Mouse (Mus musculus) liver, adult 2 months (tissue): ENCODE results near the gene 4930469K13Rik. TPM values are rescaled to one million over a fixed set of nuclear protein-coding genes. Genes with fewer than 3 reads are reported as not detected.

Source experiments
- DNase-seq: peaks from one replicate; pipeline ENCODE4 v3.0.0-alpha.2; 2011; ENCODE audit warnings: low read depth, low spot score; ENCODE audit errors: extremely low read depth
- H3K27ac ChIP-seq: fragments of 200-500 bp; replicated peaks from 2 replicates; pipeline ENCODE4 v1.5.1; 2012; ENCODE audit warnings: low read depth, mild to moderate bottlenecking, control low read depth, inconsistent platforms, low read length; ENCODE audit not compliant: insufficient read depth
- H3K27me3 ChIP-seq: fragments of 200-500 bp; 2 replicates; pipeline ENCODE4 v1.6.1; 2012; ENCODE audit warnings: mild to moderate bottlenecking, moderate library complexity, low read length, inconsistent platforms; ENCODE audit not compliant: control insufficient read depth, insufficient read depth
- H3K36me3 ChIP-seq: fragments of 200-500 bp; 2 replicates; pipeline ENCODE4 v1.6.1; 2012; ENCODE audit warnings: low read length, inconsistent platforms; ENCODE audit not compliant: control insufficient read depth, insufficient read depth
- H3K4me1 ChIP-seq: fragments of 200-500 bp; 2 replicates; pipeline ENCODE4 v1.6.1; 2011; ENCODE audit warnings: low read length; ENCODE audit not compliant: control insufficient read depth, insufficient read depth
- H3K4me3 ChIP-seq: fragments of 200-500 bp; 2 replicates; pipeline ENCODE4 v1.5.1; 2011; ENCODE audit warnings: low read depth, mild to moderate bottlenecking, control low read depth, low read length, moderate library complexity; ENCODE audit not compliant: insufficient read depth
- H3K79me2 ChIP-seq: fragments of 200-500 bp; 2 replicates; pipeline ENCODE4 v1.6.1; 2012; ENCODE audit warnings: inconsistent platforms, mild to moderate bottlenecking, low read length, moderate library complexity; ENCODE audit not compliant: control insufficient read depth, insufficient read depth
- H3K9ac ChIP-seq: fragments of 200-500 bp; 2 replicates; pipeline ENCODE4 v1.6.1; 2012; ENCODE audit warnings: low read depth, mild to moderate bottlenecking, control low read depth, inconsistent platforms, low read length
- CTCF ChIP-seq: fragments of 200-500 bp; IDR thresholded peaks from 2 replicates; pipeline ENCODE4 v1.5.1; 2011; ENCODE audit warnings: low read depth, low read length, control low read depth
- POLR2A ChIP-seq: fragments of 200-500 bp; IDR thresholded peaks from 2 replicates; pipeline ENCODE4 v1.6.1; 2011; ENCODE audit warnings: low read length, control low read depth; ENCODE audit not compliant: insufficient read depth; ENCODE audit errors: extremely low read depth
- WGBS: fragments of 180-500 bp; shearing (Covaris S2); methylation state at CpG from one replicate; pipeline ENCODE4 v1.1.7; 2018; 5-methylcytosine and 5-hydroxymethylcytosine counted together
- polyA plus RNA-seq: library from polyadenylated mRNA; depleted of rRNA; stranded (reverse); fragments of >200 nt; gene quantifications from 2 replicates; pipeline ENCODE4 v1.2.3, GENCODE M21; 2012
- total RNA-seq: library from RNA; depleted of rRNA; stranded (reverse); fragments of >200 nt; gene quantifications from 2 replicates; pipeline ENCODE4 v1.2.3, GENCODE M21; 2014

4930469K13Rik gene
- total and polyA plus RNA-seq, 2 experiments: not detected

- Histone ChIP-seq H3K27me3 (no peaks in the 10 kb centered on the region), H3K9ac (no peak overlapping the region), H3K27ac (no peak overlapping the region), H3K79me2 (no peaks in the 10 kb centered on the region), H3K4me1 (no peaks in the 10 kb centered on the region; the same call in 1 of the 2 replicates), H3K36me3 (no peaks in the 10 kb centered on the region), H3K4me3 (no peak overlapping the region)
- TF ChIP-seq POLR2A: no peak
- no peak for TF ChIP-seq CTCF
- DNase-seq: peak; percentile 18
- 77% methylated on average over 6 of the region's 6 CpGs for WGBS
Observed at GRCm38 (mm10) chr11:34012007-34012652, 86.2 kb downstream of the 4930469K13Rik start.

- WGBS: 67% methylated on average over 4 of the region's 4 CpGs
Observed at GRCm38 (mm10) chr11:34010859-34011172, 87.5 kb downstream of the 4930469K13Rik start.

DNA sequence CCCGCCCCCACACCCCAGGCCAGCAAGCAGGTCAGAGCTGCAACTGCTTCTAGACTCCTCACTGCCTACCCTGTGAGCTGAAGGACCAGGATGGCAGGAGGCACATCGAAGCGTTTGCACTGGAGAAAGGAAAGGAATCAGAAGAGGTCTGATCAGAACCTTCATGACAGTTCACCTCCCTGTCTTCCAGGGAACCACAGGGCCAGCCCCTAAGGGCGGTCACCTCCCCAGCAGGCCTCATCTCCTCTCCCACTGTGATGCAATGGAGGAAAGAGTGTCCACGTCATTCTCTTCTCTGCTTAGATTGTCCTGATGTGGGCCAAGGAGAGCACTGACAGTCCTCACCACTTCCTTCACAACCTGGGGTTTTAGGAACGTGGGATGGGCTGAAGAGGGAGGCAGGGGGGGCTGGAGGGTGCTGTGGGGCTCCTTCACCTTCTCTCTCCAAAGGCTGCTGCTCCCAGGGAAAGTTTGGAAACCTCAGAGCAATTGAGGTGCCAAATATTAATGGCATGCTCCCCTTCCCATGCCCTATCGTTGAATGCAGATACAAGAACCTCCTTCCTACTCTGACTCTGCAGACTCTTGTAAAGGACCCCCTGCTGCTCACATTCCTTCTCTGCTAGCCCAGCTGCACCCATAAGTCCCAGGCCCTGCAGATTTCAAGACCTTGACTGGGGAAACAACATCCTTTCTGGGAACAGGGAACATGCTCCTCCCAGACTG, 88.1 kb downstream of the 4930469K13Rik start:
- 63% methylated on average over 7 of the region's 7 CpGs for WGBS
- no peaks in the 10 kb centered on the region for H3K79me2 ChIP-seq
- H3K4me1 ChIP-seq: no peaks in the 10 kb centered on the region; the same call in 1 of the 2 replicates
- no peaks in the 10 kb centered on the region for H3K36me3 ChIP-seq
- H3K9ac ChIP-seq: no peak overlapping the region
- H3K27ac ChIP-seq: 0 out of 2 replicates have a peak overlapping the region, but pooled peaks have one; percentile 25
- peak; percentile 6 for DNase-seq
- TF ChIP-seq POLR2A (no peak), CTCF (no peak)
- H3K27me3 ChIP-seq: no peaks in the 10 kb centered on the region
- no peak overlapping the region for H3K4me3 ChIP-seq

More at GRCm38 (mm10) chr11:34010859-34011172, 87.5 kb downstream of the 4930469K13Rik start:
- no peak for TF ChIP-seq POLR2A
- no peak for TF ChIP-seq CTCF
- no peak overlapping the region for H3K4me3 ChIP-seq
- no peaks in the 10 kb centered on the region for H3K79me2 ChIP-seq
- peak; percentile 55 for DNase-seq
- no peak overlapping the region for H3K27ac ChIP-seq
- H3K4me1 ChIP-seq: no peaks in the 10 kb centered on the region; the same call in 1 of the 2 replicates
- H3K27me3 ChIP-seq: no peaks in the 10 kb centered on the region
- H3K9ac ChIP-seq: no peak overlapping the region
- H3K36me3 ChIP-seq: no peaks in the 10 kb centered on the region

DNA sequence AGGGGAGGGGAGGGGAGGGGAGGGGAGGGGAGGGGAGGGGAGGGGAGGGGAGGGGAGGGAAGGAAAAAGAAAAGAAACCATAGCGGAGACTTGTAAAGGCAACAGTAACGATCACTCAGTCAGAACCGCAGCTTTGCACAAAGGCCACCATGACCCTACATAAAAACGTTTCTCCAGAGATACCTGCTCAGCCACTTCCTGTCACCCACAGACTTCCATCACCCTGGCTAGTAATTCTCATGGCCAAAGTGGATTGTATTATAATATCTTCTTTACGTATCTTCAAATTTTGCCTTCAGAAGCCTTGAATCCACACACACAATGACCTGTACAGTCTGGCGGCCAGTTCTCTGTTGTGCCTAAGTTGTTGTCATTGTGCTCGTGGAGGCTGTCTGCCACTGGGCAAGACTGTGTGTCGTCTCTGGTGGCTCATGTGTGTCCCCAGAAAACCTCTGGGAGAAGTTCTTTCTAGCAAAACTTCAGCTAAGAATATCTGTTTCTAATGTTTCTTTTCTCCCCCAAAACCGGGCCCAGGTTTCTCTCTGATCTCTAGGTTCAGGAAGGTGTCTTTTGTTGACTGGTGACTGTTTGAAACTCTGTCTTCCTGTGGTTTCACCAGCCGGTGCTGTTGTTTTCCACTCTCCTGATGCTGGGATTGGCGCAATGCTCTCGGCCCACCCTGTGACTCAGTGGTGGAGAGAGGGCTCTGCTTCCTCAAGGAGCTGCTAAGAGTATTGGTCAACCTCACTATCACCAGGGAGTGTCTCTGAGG, 88.9 kb downstream of the 4930469K13Rik start:
- no peak overlapping the region for H3K9ac ChIP-seq
- H3K4me3 ChIP-seq: no peak overlapping the region
- TF ChIP-seq CTCF (no peak), POLR2A (no peak)
- H3K4me1 ChIP-seq: no peaks in the 10 kb centered on the region; the same call in 1 of the 2 replicates
- no peaks in the 10 kb centered on the region for H3K79me2 ChIP-seq
- no peak overlapping the region for H3K27ac ChIP-seq
- no peaks in the 10 kb centered on the region for H3K27me3 ChIP-seq
- no peak for DNase-seq
- 83% methylated on average over 12 of the region's 12 CpGs for WGBS
- no peaks in the 10 kb centered on the region for H3K36me3 ChIP-seq

DNA sequence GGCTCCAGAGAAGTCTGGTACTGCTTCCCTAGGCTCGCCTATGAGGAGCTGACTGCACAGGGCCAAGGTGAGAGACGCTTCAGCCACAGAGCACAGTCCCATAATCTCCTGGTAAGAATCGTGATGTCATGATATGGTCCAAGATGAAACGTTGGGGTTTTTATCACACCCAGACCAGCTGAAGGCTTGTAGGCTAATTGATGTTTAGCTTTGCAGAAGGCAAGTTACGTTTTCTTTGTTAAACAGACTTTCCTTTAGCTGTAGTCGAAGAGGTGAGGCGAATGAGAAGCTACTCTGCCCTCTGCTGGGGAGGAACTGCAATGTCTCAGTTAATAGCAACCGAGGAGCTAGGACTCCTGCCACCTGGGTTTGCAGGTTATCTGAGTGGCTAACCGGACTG, 89.7 kb downstream of the 4930469K13Rik start:
- no peak overlapping the region for H3K9ac ChIP-seq
- no peak overlapping the region for H3K4me3 ChIP-seq
- DNase-seq: peak; percentile 6
- WGBS: 33% methylated on average over 9 of the region's 9 CpGs
- H3K79me2 ChIP-seq: no peaks in the 10 kb centered on the region
- no peaks in the 10 kb centered on the region; the same call in 1 of the 2 replicates for H3K27me3 ChIP-seq
- TF ChIP-seq CTCF (peak; percentile 52; the same call in 1 of the 2 replicates), POLR2A (no peak)
- no peak overlapping the region for H3K27ac ChIP-seq
- no peaks in the 10 kb centered on the region for H3K36me3 ChIP-seq
- no peaks in the 10 kb centered on the region; the same call in 1 of the 2 replicates for H3K4me1 ChIP-seq
